Mouse (Mus musculus) heart, postnatal 0 days (tissue): ENCODE results near the gene Slc7a14. TPM values are rescaled to one million over a fixed set of nuclear protein-coding genes. Genes with fewer than 3 reads are reported as not detected.

ENCODE experiments used
- ATAC-seq: fragments of 200-750 bp; cut with Nextera tagmentation; 2 replicates; pipeline ENCODE4 v1.8.0; 2017; ENCODE audit warnings: low read depth, moderate number of reproducible peaks, moderate library complexity; ENCODE audit not compliant: insufficient read depth
- DNase-seq: peaks from one replicate; pipeline ENCODE4 v3.0.0-alpha.2; 2016; ENCODE audit warnings: low spot score
- H3K27ac ChIP-seq: fragments of 300-500 bp; sonication (generic); 2 replicates; pipeline ENCODE4 v1.5.1; 2014; ENCODE audit warnings: low read depth, mild to moderate bottlenecking
- H3K27me3 ChIP-seq: fragments of 300-500 bp; sonication (generic); 2 replicates; pipeline ENCODE4 v1.6.1; 2014; ENCODE audit warnings: low read length, mixed read lengths; ENCODE audit not compliant: control insufficient read depth, insufficient read depth
- H3K36me3 ChIP-seq: fragments of 300-500 bp; sonication (generic); replicated peaks from 2 replicates; pipeline ENCODE4 v1.6.1; 2014; ENCODE audit warnings: low read length, mixed read lengths; ENCODE audit not compliant: control insufficient read depth, insufficient read depth
- H3K4me1 ChIP-seq: fragments of 300-500 bp; sonication (generic); 2 replicates; pipeline ENCODE4 v1.6.1; 2014; ENCODE audit warnings: antibody characterized with exemption; ENCODE audit not compliant: control insufficient read depth, insufficient read depth
- H3K4me2 ChIP-seq: fragments of 300-500 bp; sonication (generic); 2 replicates; pipeline ENCODE4 v1.6.1; 2014; ENCODE audit warnings: low read depth, mild to moderate bottlenecking, low read length, moderate library complexity
- H3K4me3 ChIP-seq: fragments of 300-500 bp; sonication (generic); 2 replicates; pipeline ENCODE4 v1.5.1; 2014; ENCODE audit warnings: low read depth, low read length
- H3K9ac ChIP-seq: fragments of 300-500 bp; sonication (generic); replicated peaks from 2 replicates; pipeline ENCODE4 v1.6.1; 2014; ENCODE audit warnings: low read depth, low read length, mixed read lengths
- H3K9me3 ChIP-seq: fragments of 300-500 bp; sonication (generic); replicated peaks from 2 replicates; pipeline ENCODE4 v1.6.1; 2016; ENCODE audit warnings: low read length; ENCODE audit not compliant: control insufficient read depth
- CTCF ChIP-seq: IDR thresholded peaks from 2 replicates; pipeline ENCODE4 v1.5.1; 2016; ENCODE audit warnings: antibody characterized with exemption, control low read depth, low read depth
- EP300 ChIP-seq: IDR thresholded peaks from 2 replicates; pipeline ENCODE4 v1.6.1; 2016; ENCODE audit warnings: antibody characterized with exemption, low read depth
- WGBS: fragments of 180-500 bp; shearing (Covaris S2); extraction: QIAGEN DNeasy Blood & Tissue Kit; methylation state at CpG from one replicate; pipeline ENCODE4 v1.1.7; 2014; 5-methylcytosine and 5-hydroxymethylcytosine counted together
- polyA plus RNA-seq: library from polyadenylated mRNA; unstranded; fragments of >200 nt; fragmentation: Nextera tagmentation; extraction: Ambion mirVana; gene quantifications from 2 replicates; pipeline ENCODE4 v1.2.1, GENCODE M21; 2015
- total RNA-seq: library from RNA; depleted of rRNA; stranded (reverse); fragments of >200 nt; gene quantifications from 2 replicates; pipeline ENCODE4 v1.2.3, GENCODE M21; 2014; ENCODE audit warnings: low replicate concordance; rRNA removed

Slc7a14 gene
- total RNA-seq (0.12 and 0.53 TPM in 2 replicates), polyA plus RNA-seq (0.08 and 0.10 TPM in 2 replicates)

GRCm38 (mm10) chr3:31309934-31310787, at the start of gene Slc7a14:
Gene Slc7a14 (minus strand): TSS chr3:31310378.
- H3K27ac ChIP-seq: no peak within 1 kb of the TSS
- WGBS: under 1% methylated on average over 28 of the region's 38 CpGs
- no peaks in the 10 kb centered on the region for H3K9me3 ChIP-seq
- H3K9ac ChIP-seq: no peak within 1 kb of the TSS
- ATAC-seq (no peak), DNase-seq (no peak)
- no peaks in the 10 kb centered on the region for H3K36me3 ChIP-seq
- H3K27me3 ChIP-seq: peaks cover 24% of the 10 kb centered on the region
- no peaks in the 10 kb centered on the region for H3K4me1 ChIP-seq
- H3K4me3 ChIP-seq: no peak within 1 kb of the TSS
- no peak within 1 kb of the TSS for H3K4me2 ChIP-seq
- TF ChIP-seq CTCF (no peak), EP300 (no peak)

DNA sequence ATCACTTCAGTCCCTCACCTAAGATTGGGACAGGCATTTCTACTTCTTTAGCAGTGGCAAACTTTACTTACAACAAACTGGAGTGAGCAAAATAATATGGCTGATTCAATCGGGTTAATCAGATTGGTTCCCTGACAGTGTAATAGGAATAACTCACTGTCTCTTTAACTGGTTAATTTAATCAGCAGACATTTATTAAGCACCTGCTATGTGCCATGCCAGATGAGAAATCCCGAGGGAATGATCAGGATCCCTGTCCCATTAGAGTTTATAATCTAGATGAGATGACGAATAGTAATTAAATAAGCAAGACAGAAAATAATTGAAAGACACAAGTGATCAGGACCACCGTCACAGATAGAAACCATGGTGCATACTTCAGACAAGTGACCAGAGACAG, 36.4 kb upstream of the Slc7a14 start:
- no peaks in the 10 kb centered on the region for H3K9me3 ChIP-seq
- H3K4me2 ChIP-seq: no peak overlapping the region
- no peak overlapping the region for H3K27ac ChIP-seq
- H3K4me1 ChIP-seq: no peaks in the 10 kb centered on the region
- no peak overlapping the region for H3K9ac ChIP-seq
- no peak for ATAC-seq
- WGBS: 70% methylated on average over 4 of the region's 4 CpGs
- DNase-seq: no peak
- H3K4me3 ChIP-seq: no peak overlapping the region
- H3K27me3 ChIP-seq: no peaks in the 10 kb centered on the region
- TF ChIP-seq CTCF (no peak), EP300 (no peak)
- no peaks in the 10 kb centered on the region for H3K36me3 ChIP-seq

- Histone ChIP-seq H3K9ac (no peak overlapping the region), H3K27ac (no peak overlapping the region), H3K27me3 (no peaks in the 10 kb centered on the region), H3K4me2 (no peak overlapping the region), H3K4me1 (no peaks in the 10 kb centered on the region), H3K36me3 (no peaks in the 10 kb centered on the region), H3K4me3 (no peak overlapping the region), H3K9me3 (no peaks in the 10 kb centered on the region)
- DNase-seq (no peak), ATAC-seq (no peak)
- no peak for TF ChIP-seq EP300
- TF ChIP-seq CTCF: no peak
- 64% methylated on average over 4 of the region's 4 CpGs for WGBS
Observed at GRCm38 (mm10) chr3:31345766-31346165, 35.6 kb upstream of the Slc7a14 start.

- Histone ChIP-seq H3K27me3 (no peaks in the 10 kb centered on the region), H3K4me3 (no peak overlapping the region), H3K9me3 (no peaks in the 10 kb centered on the region), H3K4me2 (no peak overlapping the region), H3K4me1 (no peaks in the 10 kb centered on the region), H3K36me3 (no peaks in the 10 kb centered on the region), H3K9ac (no peak overlapping the region), H3K27ac (no peak overlapping the region)
- TF ChIP-seq EP300 (no peak), CTCF (no peak)
- DNase-seq (no peak), ATAC-seq (no peak)
- WGBS: 62% methylated on average over 3 of the region's 3 CpGs
Observed at GRCm38 (mm10) chr3:31339236-31339635, 29.1 kb upstream of the Slc7a14 start.

- Histone ChIP-seq H3K4me3 (no peak overlapping the region), H3K4me2 (no peak overlapping the region), H3K27me3 (no peaks in the 10 kb centered on the region), H3K36me3 (no peaks in the 10 kb centered on the region), H3K27ac (no peak overlapping the region), H3K9ac (no peak overlapping the region), H3K9me3 (no peaks in the 10 kb centered on the region), H3K4me1 (no peaks in the 10 kb centered on the region)
- 60% methylated on average over 7 of the region's 7 CpGs for WGBS
- ATAC-seq (no peak), DNase-seq (no peak)
- TF ChIP-seq CTCF: no peak
- no peak for TF ChIP-seq EP300
Observed at GRCm38 (mm10) chr3:31328237-31328836, 18.2 kb upstream of the Slc7a14 start.
